Mouse (Mus musculus) CH12.LX (cell line): ENCODE measurements at regions not wholly inside any gene's neighbourhood (a gene's known extent, or its start where the extent isn't known, plus 50 kb on each side); places are given as distances from the start of the nearest gene placed in this dataset.

Experiments used
- MAZ ChIP-seq: IDR thresholded peaks from 2 replicates; pipeline ENCODE4 v1.6.1; 2012; ENCODE audit warnings: low read depth, mild to moderate bottlenecking, inconsistent platforms, low read length, improper control_type of control experiment, moderate library complexity
- MYC ChIP-seq: IDR thresholded peaks from 2 replicates; pipeline ENCODE4 v1.6.1; 2011; ENCODE audit warnings: low read depth, mild to moderate bottlenecking, improper control_type of control experiment, low read length
- POLR2AphosphoS2 ChIP-seq: IDR thresholded peaks from 2 replicates; pipeline ENCODE4 v1.6.1; 2011; ENCODE audit warnings: low read depth, low read length, improper control_type of control experiment
- RAD21 ChIP-seq: IDR thresholded peaks from 2 replicates; pipeline ENCODE4 v1.6.1; 2011; ENCODE audit warnings: low read depth, mild to moderate bottlenecking, low read length, improper control_type of control experiment, moderate library complexity

DNA sequence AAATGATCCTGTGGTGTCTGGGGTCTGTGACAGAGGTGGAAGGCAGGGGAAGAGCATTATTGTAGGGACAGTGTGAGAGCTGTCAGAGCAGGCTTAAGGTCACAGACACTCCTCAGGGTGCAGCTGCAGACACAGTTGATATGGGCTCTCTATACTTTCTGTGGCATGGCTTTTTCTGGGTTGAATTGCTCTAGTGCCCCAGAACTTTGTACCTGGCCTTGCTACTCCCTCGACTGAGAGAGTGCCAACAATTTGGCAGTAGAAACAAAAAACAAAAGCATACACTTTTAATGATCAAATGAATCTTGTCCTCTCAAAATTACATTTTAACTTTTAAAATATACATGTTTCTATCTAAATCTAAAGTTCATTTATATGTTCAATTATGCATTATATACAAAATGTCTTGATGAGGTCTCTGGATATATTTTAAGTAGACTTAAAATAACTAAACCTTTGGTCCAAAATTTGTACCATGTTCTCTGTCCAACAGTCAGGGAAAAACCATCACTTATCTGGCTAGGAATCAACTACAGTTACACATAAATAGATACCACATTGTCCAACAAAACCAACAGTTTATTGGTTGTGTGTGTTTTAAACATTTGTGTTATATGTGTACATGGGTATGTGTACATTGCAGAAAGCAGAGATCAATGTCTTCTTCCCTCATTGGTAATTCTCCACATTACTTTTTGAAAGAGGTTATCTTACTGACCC is 508.3 kb upstream of the Arpp21 start:
- TF ChIP-seq MYC (no peak), POLR2AphosphoS2 (no peak), MAZ (no peak), RAD21 (no peak)
